Mouse (Mus musculus) brown adipose tissue, adult 24 weeks (tissue): ENCODE data around the gene Fkbp10. TPM values are rescaled to one million over a fixed set of nuclear protein-coding genes. Genes with fewer than 3 reads are reported as not detected.

Experiments used
- H3K27ac ChIP-seq: fragments of 200-500 bp; replicated peaks from 2 replicates; pipeline ENCODE4 v1.5.1; 2012; ENCODE audit warnings: low read depth, mild to moderate bottlenecking, low read length
- H3K4me1 ChIP-seq: fragments of 200-500 bp; 2 replicates; pipeline ENCODE4 v1.6.1; 2012; ENCODE audit warnings: low read length, mixed read lengths; ENCODE audit not compliant: control insufficient read depth, insufficient read depth, insufficient read length
- H3K4me3 ChIP-seq: fragments of 200-500 bp; 2 replicates; pipeline ENCODE4 v1.5.1; 2012; ENCODE audit warnings: low read depth, mild to moderate bottlenecking, low read length, moderate library complexity; ENCODE audit not compliant: insufficient read depth
- polyA plus RNA-seq: library from polyadenylated mRNA; stranded (reverse); fragments of >200 nt; gene quantifications from 2 replicates; pipeline ENCODE4 v1.2.4, GENCODE M21; 2012; ENCODE audit not compliant: missing spikeins, insufficient read depth, insufficient read length

The Fkbp10 gene
- polyA plus RNA-seq, 1 experiment, result 1.7 TPM

GRCm38 (mm10) chr11:100414021-100414913, 1.2 kb upstream of the Fkbp10 start, which contains the start of gene P3h4:
P3h4 (minus strand) TSS chr11:100414836.
- Histone ChIP-seq H3K4me1 (no peaks in the 10 kb centered on the region; the same call in 1 of the 2 replicates), H3K4me3 (peak within 1 kb of the TSS; percentile 77), H3K27ac (peak within 1 kb of the TSS; percentile 46; the same call in 1 of the 2 replicates)

GRCm38 (mm10) chr11:100421537-100421936, 6.0 kb downstream of the Fkbp10 start:
- Histone ChIP-seq H3K27ac (no peak overlapping the region), H3K4me1 (no peaks in the 10 kb centered on the region), H3K4me3 (no peak overlapping the region)

- Histone ChIP-seq H3K27ac (no peak overlapping the region), H3K4me1 (no peaks in the 10 kb centered on the region), H3K4me3 (no peak overlapping the region)
These were observed 8.3 kb downstream of the Fkbp10 start for GRCm38 (mm10) chr11:100423836-100424235.

GRCm38 (mm10) chr11:100425851-100426250, 10.4 kb downstream of the Fkbp10 start:
- Histone ChIP-seq H3K4me3 (no peak overlapping the region), H3K4me1 (no peaks in the 10 kb centered on the region), H3K27ac (no peak overlapping the region)

DNA sequence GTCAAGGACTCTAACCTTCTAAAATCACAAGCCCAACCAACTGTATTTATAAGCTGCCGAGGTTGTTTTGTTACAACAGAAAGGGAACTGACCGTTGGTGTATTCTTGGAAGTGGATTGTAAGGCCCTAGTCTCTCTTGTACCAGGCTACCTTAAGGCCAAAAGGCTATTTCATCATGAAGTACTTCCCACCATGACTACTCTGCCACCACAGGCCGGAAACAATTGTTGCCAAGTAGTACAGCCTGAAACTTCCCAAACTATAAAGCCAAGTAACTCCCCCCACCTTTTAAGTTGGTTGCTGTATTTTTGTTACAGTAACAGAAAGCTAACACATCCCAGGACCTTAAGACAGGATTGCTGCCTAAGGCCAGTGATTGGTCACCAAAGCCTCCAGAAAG, 11.3 kb downstream of the Fkbp10 start:
- no peak overlapping the region for H3K4me3 ChIP-seq
- no peak overlapping the region for H3K27ac ChIP-seq
- H3K4me1 ChIP-seq, result no peaks in the 10 kb centered on the region

DNA sequence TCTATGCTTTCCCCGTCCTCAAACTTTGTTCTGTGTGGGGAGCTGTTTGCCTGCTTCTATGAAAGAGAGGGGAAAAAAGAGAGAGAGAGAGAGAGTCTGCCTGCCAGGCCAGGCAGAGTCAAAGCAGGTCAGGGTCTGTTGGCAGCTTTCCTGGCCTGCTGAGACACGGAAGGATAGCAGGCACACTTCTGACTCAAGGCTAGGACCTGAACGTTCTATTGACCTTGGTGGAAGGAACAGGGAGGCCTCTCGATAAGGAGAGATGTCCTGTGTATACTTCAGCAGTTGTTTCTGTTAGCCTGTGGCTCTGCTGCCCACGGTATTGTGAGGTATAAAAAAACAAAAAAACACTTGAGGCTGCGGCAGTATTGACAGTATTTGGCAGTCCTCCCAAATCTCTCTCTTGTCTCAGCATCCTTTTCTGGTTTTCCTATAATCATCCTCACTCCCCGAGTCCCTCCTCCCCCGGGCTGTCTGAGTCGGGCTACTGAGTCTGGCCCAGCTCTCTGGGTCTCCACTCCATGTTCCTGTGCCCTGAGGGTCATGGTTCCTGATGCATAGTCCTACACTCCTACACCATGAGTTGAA, 13.2 kb downstream of the Fkbp10 start:
- no peak overlapping the region for H3K4me3 ChIP-seq
- H3K4me1 ChIP-seq, result no peaks in the 10 kb centered on the region
- no peak overlapping the region for H3K27ac ChIP-seq

GRCm38 (mm10) chr11:100430052-100430451, 14.6 kb downstream of the Fkbp10 start:
- H3K27ac ChIP-seq, result no peak overlapping the region

DNA sequence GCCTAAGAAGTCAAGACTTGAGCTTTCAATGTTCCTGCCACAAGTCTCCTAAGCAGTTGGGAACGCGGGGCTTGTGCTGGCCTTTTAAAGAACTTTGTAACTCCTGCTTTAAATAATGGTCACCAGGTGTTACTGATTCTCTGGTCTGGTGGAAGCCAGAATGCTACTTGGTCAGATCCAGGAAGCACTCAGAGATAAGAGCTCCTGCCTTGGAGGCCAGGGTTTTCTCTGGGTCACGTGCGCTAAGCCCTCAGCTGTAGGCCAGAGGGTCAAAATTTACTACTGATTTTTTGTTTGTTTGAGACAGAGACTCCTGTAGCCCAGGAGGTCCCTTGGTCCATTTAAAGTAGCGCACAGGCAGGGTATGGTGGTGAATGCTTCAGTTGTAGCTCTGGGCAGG, 16.5 kb downstream of the Fkbp10 start:
- no peak overlapping the region for H3K27ac ChIP-seq
- no peak overlapping the region for H3K4me3 ChIP-seq
- no peaks in the 10 kb centered on the region for H3K4me1 ChIP-seq

More at GRCm38 (mm10) chr11:100430052-100430451, 14.6 kb downstream of the Fkbp10 start:
- H3K4me1 ChIP-seq, result no peaks in the 10 kb centered on the region
- no peak overlapping the region for H3K4me3 ChIP-seq

DNA sequence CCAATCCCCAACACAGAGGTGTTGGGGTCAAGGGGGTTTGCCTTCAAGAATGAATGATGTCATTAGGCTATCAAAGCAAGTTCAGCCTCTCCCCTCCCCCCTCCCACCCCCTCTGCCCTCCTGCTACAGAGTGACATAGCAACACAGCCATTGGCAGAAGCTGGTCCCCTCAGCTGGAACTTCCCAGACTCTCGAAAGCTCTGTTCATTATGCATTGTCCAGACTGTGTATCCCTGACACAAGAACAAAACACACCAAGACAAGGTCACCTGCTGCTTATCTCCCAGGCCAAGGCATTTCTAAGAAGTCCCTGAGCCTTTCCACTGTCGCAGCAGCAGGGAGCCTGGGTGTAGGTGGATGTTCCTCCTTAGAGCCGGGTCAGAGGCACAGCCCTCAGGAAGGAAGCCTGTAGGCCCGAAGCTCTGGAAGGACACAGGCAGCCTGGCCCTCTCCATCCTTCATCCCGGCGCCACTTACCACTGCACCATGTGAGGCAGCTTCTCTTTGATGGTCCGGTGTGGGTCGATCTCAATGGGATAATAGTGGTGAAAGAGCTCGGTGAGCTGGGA, 20.3 kb downstream of the Fkbp10 start:
- peaks cover 3% of the 10 kb centered on the region; the same call in 1 of the 2 replicates for H3K4me1 ChIP-seq
- no peak overlapping the region for H3K27ac ChIP-seq
- H3K4me3 ChIP-seq, result no peak overlapping the region

GRCm38 (mm10) chr11:100437901-100438300, 22.4 kb downstream of the Fkbp10 start:
- H3K4me3 ChIP-seq, result no peak overlapping the region
- H3K4me1 ChIP-seq, result peaks cover 3% of the 10 kb centered on the region; the same call in 1 of the 2 replicates
- no peak overlapping the region for H3K27ac ChIP-seq

DNA sequence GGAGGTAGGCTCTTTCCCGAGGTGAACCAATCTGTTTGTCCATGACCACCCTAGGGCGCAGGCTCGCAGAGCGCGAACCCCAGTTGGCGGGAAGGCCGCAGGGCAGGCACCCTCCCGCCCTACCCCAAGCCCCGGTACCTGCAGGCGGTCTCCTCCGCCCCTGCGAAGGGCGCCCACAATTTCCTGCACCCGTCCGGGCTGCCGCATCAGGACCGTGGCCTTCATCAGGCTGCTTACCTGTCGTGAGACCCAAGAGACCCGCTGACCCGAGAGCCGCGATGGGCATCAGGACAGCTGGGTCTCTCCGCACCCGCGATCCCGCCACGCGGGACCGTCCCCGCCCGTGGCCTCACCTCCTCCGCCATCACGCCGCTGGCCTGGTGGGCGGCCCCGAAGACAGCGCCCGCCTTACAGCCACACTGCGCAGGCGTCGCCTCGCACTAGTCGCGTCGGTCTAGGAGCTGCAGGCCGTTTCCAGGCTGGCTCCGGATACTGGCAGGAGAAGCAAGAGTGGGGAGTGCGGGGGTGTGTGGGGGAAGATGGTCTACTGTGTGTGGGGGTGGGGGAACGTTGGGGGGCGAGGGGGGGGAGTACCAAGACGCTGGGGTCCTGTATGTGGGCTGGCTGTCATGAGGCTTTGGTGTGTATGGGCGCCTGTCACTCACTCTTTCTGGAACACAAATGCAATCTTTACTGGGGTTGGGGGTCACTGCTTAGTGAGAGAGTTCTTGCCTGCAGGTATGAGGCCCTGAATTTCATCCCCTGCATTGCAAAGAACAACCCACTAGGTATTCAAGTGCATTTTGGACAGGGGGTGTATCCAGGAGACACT, 25.4 kb downstream of the Fkbp10 start:
- peaks cover 3% of the 10 kb centered on the region; the same call in 1 of the 2 replicates for H3K4me1 ChIP-seq
- peak overlapping the region; percentile 87 for H3K4me3 ChIP-seq
- H3K27ac ChIP-seq, result no peak overlapping the region

- Histone ChIP-seq H3K4me1 (peaks cover 3% of the 10 kb centered on the region; the same call in 1 of the 2 replicates), H3K4me3 (peak within 1 kb of the TSS; percentile 87), H3K27ac (no peak within 1 kb of the TSS)
These were observed 26.3 kb downstream of the Fkbp10 start, which contains the start of the genes Nt5c3b and Klhl10 for GRCm38 (mm10) chr11:100441797-100442196. Nt5c3b (minus strand) TSS chr11:100441808. Klhl10 (plus strand) TSS chr11:100441917.

DNA sequence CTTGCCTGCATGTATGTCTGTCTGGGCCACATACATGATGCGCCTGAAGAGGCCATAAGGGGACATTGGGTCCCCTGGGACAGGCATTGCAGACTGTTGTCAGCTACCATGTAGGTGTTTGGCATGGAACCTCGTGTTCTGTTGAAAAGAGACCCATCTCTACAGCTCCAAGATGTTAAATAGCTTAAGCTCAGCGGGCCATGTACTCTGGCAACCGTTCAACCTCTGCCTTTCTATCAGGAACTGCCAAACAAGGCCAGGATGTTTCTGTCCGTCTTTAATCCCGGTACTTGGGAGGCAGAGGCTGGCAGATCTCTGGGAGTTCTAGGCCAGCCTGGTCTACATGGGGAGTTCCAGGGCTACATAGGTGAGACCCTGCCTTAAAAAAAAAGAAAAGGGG, 27.1 kb downstream of the Fkbp10 start:
- H3K4me3 ChIP-seq, result no peak overlapping the region
- no peak overlapping the region for H3K27ac ChIP-seq
- peaks cover 3% of the 10 kb centered on the region; the same call in 1 of the 2 replicates for H3K4me1 ChIP-seq

DNA sequence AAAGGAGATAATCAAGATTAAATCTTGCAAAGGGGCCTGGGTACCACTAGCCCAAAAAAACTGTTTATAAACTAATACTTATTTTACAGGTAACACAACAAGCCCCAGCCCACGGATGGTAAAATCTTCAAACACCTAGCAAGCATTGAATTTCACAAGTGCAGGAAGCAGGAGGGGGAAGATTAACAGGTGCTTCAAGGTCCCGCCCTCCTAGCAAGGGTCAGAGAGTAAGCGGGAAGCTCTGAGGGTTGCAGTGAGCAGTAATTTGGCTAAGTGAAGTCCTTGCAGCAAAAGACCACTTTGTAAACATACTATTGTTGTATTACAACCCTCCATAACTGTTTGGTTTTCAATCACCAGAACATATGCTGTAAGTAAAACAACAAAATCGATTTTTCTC, 41.8 kb downstream of the Fkbp10 start:
- no peak overlapping the region for H3K4me3 ChIP-seq
- no peak overlapping the region for H3K27ac ChIP-seq
- no peaks in the 10 kb centered on the region for H3K4me1 ChIP-seq
